Mouse (Mus musculus) MEL (cell line): Measurements from ENCODE around the gene Ylpm1.

Experiments
- CTCF ChIP-seq, 3 experiments: IDR thresholded peaks in 2 of 3; conservative IDR thresholded peaks in 1 of 3; 2 replicates each; pipeline ENCODE4 v1.5.1; 2011 to 2012; ENCODE audit warnings: low read length in 3 of 3, low read depth in 2 of 3, mild to moderate bottlenecking in 2 of 3, improper control_type of control experiment in 1 of 3, inconsistent platforms in 1 of 3, mixed read lengths in 1 of 3, moderate library complexity in 1 of 3; ENCODE audit not compliant: control insufficient read depth in 1 of 3, insufficient read depth in 1 of 3, poor library complexity in 1 of 3, severe bottlenecking in 1 of 3
- ELF1 ChIP-seq: IDR thresholded peaks from 2 replicates; pipeline ENCODE4 v1.6.1; 2014; ENCODE audit warnings: low read depth, mild to moderate bottlenecking, inconsistent platforms, low read length, improper control_type of control experiment, moderate library complexity
- EP300 ChIP-seq, 2 experiments: IDR thresholded peaks; 2 replicates each; pipeline ENCODE4 v1.6.1; 2011; ENCODE audit warnings: improper control_type of control experiment in 2 of 2, low read length in 2 of 2, low read depth in 1 of 2, mild to moderate bottlenecking in 1 of 2
- MAFK ChIP-seq: IDR thresholded peaks from 2 replicates; pipeline ENCODE4 v1.6.1; 2011; ENCODE audit warnings: low read depth, mild to moderate bottlenecking, low read length, improper control_type of control experiment, borderline replicate concordance
- MAX ChIP-seq: IDR thresholded peaks from 2 replicates; pipeline ENCODE4 v1.6.1; 2011; ENCODE audit warnings: low read length, improper control_type of control experiment
- MEF2A ChIP-seq: IDR thresholded peaks from 2 replicates; pipeline ENCODE4 v1.6.1; 2014; ENCODE audit warnings: low read depth, mild to moderate bottlenecking, inconsistent platforms, low read length, improper control_type of control experiment; ENCODE audit not compliant: poor library complexity, insufficient replicate concordance, severe bottlenecking; ENCODE audit errors: extremely low read depth
- MXI1 ChIP-seq: IDR thresholded peaks from 2 replicates; pipeline ENCODE4 v1.6.1; 2011; ENCODE audit warnings: mild to moderate bottlenecking, low read depth, low read length, improper control_type of control experiment
- POLR2A ChIP-seq, 2 experiments: IDR thresholded peaks; 2 replicates each; pipeline ENCODE4 v1.6.1; 2011 to 2012; ENCODE audit warnings: low read length in 2 of 2, mild to moderate bottlenecking in 2 of 2, control low read depth in 1 of 2, improper control_type of control experiment in 1 of 2, low read depth in 1 of 2, moderate library complexity in 1 of 2; ENCODE audit not compliant: control insufficient read depth in 1 of 2, insufficient read depth in 1 of 2, poor library complexity in 1 of 2
- POLR2AphosphoS2 ChIP-seq: IDR thresholded peaks from 2 replicates; pipeline ENCODE4 v1.6.1; 2011; ENCODE audit warnings: low read length, improper control_type of control experiment
- USF2 ChIP-seq, 2 experiments: IDR thresholded peaks; 2 replicates each; pipeline ENCODE4 v1.6.1; 2011 to 2012; ENCODE audit warnings: improper control_type of control experiment in 2 of 2, low read length in 2 of 2, borderline replicate concordance in 1 of 2, inconsistent platforms in 1 of 2, low read depth in 1 of 2, mild to moderate bottlenecking in 1 of 2; ENCODE audit not compliant: insufficient read depth in 1 of 2
- ZKSCAN1 ChIP-seq: IDR thresholded peaks from 2 replicates; pipeline ENCODE4 v1.6.1; 2012; ENCODE audit warnings: low read depth, mild to moderate bottlenecking, inconsistent platforms, low read length, improper control_type of control experiment, moderate library complexity

DNA sequence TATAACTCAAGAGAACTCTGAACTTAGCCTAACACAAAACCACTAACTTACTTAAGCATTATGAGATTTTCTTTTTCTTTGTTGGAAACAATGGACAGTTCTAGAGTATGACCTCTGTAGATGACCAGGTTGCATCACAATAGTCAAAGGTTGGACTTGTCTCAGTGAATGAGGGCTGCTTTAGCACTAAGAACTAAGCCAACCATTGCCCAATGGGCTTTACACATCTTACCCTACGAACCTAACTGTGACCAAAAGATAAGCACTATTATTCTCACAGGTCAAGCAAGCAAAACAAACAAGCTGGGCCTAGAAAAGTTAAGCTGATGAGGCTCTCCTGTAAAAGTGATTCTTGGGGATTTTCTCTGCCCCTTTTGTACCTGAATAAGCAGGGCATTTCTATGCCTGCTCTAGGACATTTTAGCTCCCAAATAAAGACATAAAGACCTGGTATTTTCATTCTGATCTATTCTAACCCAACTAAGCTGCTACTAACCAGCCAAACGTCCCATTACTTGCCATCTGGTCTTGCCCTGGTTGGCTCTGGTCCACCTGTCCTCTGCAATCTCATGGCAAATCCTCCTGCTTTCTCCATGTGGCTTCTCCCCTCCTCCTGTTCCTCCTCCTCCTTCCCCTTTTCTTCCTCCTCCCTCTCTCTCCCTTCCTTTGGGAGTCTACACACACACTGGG lies 48.1 kb upstream of the Ylpm1 start:
- TF ChIP-seq MXI1 = no peak
- no peak for TF ChIP-seq CTCF (IDR thresholded peaks at IDR 0.05 in 2 of 3, conservative IDR thresholded peaks at IDR 0.05 in 1 of 3; ENCODE audit: control insufficient read depth in 1 of 3, insufficient read depth in 1 of 3, low read depth in 2 of 3, low read length in 3 of 3, poor library complexity in 1 of 3, severe bottlenecking in 1 of 3)
- no peak for TF ChIP-seq POLR2A (IDR thresholded peaks at IDR 0.05; ENCODE audit: control insufficient read depth in 1 of 2, insufficient read depth in 1 of 2, low read depth in 1 of 2, low read length in 2 of 2, poor library complexity in 1 of 2)
- no peak for TF ChIP-seq ELF1
- no peak for TF ChIP-seq ZKSCAN1
- no peak for TF ChIP-seq EP300 (IDR thresholded peaks at IDR 0.05; ENCODE audit: low read depth in 1 of 2, low read length in 2 of 2)
- no peak for TF ChIP-seq POLR2AphosphoS2
- TF ChIP-seq USF2 (IDR thresholded peaks at IDR 0.05; ENCODE audit: borderline replicate concordance in 1 of 2, insufficient read depth in 1 of 2, low read depth in 1 of 2, low read length in 2 of 2) = no peak
- no peak for TF ChIP-seq MAFK
- no peak for TF ChIP-seq MAX
- TF ChIP-seq MEF2A = no peak
